ENCODE assay signal across 8 mouse cellular contexts in the genomic region with DNA sequence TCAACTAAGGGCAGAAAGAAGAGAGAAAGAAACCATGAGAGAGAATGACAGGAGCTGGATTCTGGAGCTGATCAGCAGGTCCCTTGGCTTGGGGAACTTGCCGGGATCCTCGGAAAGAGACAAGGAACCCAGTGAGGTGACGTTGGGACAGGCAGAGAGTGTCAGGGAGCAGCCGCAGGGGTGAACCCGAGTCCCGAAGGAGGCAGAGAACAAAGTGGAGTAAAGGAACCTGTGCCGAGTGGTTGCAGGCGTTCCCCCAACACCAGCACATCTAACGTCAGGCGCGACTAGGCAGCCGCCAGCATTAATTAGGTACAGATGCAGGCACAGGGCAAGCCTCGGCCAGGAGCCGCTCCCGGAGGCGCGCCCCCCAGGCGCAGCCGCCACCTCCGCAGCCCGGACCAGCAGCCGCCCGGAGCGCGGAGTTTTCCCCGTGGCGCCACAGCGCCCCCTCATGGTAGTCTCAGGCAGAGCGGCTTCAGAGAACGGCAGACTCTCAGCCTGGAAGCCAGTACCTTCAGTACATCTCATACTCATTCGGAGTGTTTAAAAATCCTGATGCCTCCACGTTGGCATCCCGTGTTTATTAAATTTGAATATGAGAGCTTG. TPM values are rescaled to one million over a fixed set of nuclear protein-coding genes. Genes with fewer than 3 reads are reported as not detected.
A peak's percentile ranks its signal among the peaks of the same experiment; 100 is the strongest.
DNase-seq lines count a peak whose midpoint lies in the region; ATAC-seq lines count a peak whose summit lies in the region.

No protein-coding gene starts in this region.

- 2% methylated on average over 33 of the region's 33 CpGs for WGBS in intestine, embryonic 15.5 days
- WGBS in midbrain, embryonic 11.5 days: 2% methylated on average over 33 of the region's 33 CpGs

- peaks cover 21% of the 10 kb centered on the region for H3K4me1 ChIP-seq in intestine, embryonic 15.5 days (replicated peaks)
- peaks cover 2% of the 10 kb centered on the region; the same call in 1 of the 2 replicates for H3K4me1 ChIP-seq in midbrain, embryonic 11.5 days (ENCODE audit: control insufficient read depth, insufficient read depth, low read length)

- 0 out of 2 replicates have a peak overlapping the region, but pooled peaks have one; percentile 40 for H3K27ac ChIP-seq in intestine, embryonic 15.5 days
- no peak overlapping the region for H3K27ac ChIP-seq in midbrain, embryonic 11.5 days (ENCODE audit: low read depth, low read length)

- H3K9me3 ChIP-seq in intestine, embryonic 15.5 days: no peaks in the 10 kb centered on the region
- H3K9me3 ChIP-seq in midbrain, embryonic 11.5 days (ENCODE audit: control insufficient read depth, low read length): no peaks in the 10 kb centered on the region

- H3K36me3 ChIP-seq in intestine, embryonic 15.5 days: no peaks in the 10 kb centered on the region
- no peaks in the 10 kb centered on the region for H3K36me3 ChIP-seq in midbrain, embryonic 11.5 days (ENCODE audit: control insufficient read depth, insufficient read depth, low read length)

- peak; percentile 86 for ATAC-seq in intestine, embryonic 15.5 days
- ATAC-seq in midbrain, embryonic 11.5 days (ENCODE audit: low FRiP score): peak; percentile 86
- no peak for ATAC-seq in erythroid progenitor cell, adult 5-6 weeks (replicated peaks; ENCODE audit: low FRiP score, poor library complexity, severe bottlenecking)

- DNase-seq in adrenal gland, adult (ENCODE audit: inconsistent age in 2 of 2, low spot score in 1 of 2): peak; percentile 87 to 95
- peak; percentile 90 for DNase-seq in embryo, embryonic 10.5 days (ENCODE audit: low spot score)
- DNase-seq in gastrocnemius, postnatal 25 days: peak; percentile 80
- peak; percentile 83 to 86 for DNase-seq in left cerebral cortex, postnatal 36 days (ENCODE audit: low spot score in 2 of 2)
- peak; percentile 99 for DNase-seq in midbrain, embryonic 11.5 days (ENCODE audit: low spot score, missing footprints)
- DNase-seq in right cerebral cortex, postnatal 4 days: peak; percentile 94

- H3K4me2 ChIP-seq in intestine, embryonic 15.5 days (replicated peaks): peak overlapping the region; percentile 93
- peak overlapping the region; percentile 52 for H3K4me2 ChIP-seq in midbrain, embryonic 11.5 days

- H3K4me3 ChIP-seq in intestine, embryonic 15.5 days (replicated peaks): peak overlapping the region; percentile 45
- peak overlapping the region; percentile 25 for H3K4me3 ChIP-seq in midbrain, embryonic 11.5 days (ENCODE audit: low read depth, low read length)

- H3K27me3 ChIP-seq in intestine, embryonic 15.5 days (replicated peaks): no peaks in the 10 kb centered on the region; the same call in 1 of the 2 replicates
- peaks cover 46% of the 10 kb centered on the region for H3K27me3 ChIP-seq in midbrain, embryonic 11.5 days (ENCODE audit: control insufficient read depth, insufficient read depth, low read length)

- intact Hi-C loops in left cerebral cortex, postnatal 36 days (cut with DNase I): loop anchor here (1.0 to 5.0 kb wide), 3 partner anchors 166 to 604 kb away; no protein-coding TSS in a partner anchor

- H3K9ac ChIP-seq in intestine, embryonic 15.5 days: peak overlapping the region; percentile 56; the same call in 1 of the 2 replicates
- H3K9ac ChIP-seq in midbrain, embryonic 11.5 days (ENCODE audit: low read length): no peak overlapping the region; the same call in 1 of the 2 replicates

RNA-seq across cellular contexts. Expression of gene Cpn2, which starts 31.1 kb away (rescaled TPM):
- not detected for total RNA-seq in gastrocnemius, postnatal 25 days (2021)
- polyA plus RNA-seq in intestine, embryonic 15.5 days (2015; fragmentation: Nextera tagmentation; extraction: Ambion mirVana): 0.19 and 0.20 TPM in 2 replicates
- total RNA-seq in left cerebral cortex, postnatal 36 days (2021): not detected
- not detected in 2 replicates for polyA plus RNA-seq in midbrain, embryonic 11.5 days (2014; fragmentation: Nextera tagmentation; extraction: Ambion mirVana)
- total RNA-seq in erythroid progenitor cell, adult 5-6 weeks (2015; ENCODE audit: low replicate concordance): not detected in 2 replicates
- not detected in 2 replicates for total RNA-seq in erythroid progenitor cell, adult 5-6 weeks (2017; ENCODE audit: low replicate concordance)

RNA-seq across cellular contexts. Expression of gene Lrrc15, which starts 46.9 kb away (rescaled TPM):
- under 1 TPM; 0.10 to 0.16 TPM for total RNA-seq in gastrocnemius, postnatal 25 days (2021)
- 0.43 and 0.44 TPM in 2 replicates for polyA plus RNA-seq in intestine, embryonic 15.5 days (2015; fragmentation: Nextera tagmentation; extraction: Ambion mirVana)
- not detected for total RNA-seq in left cerebral cortex, postnatal 36 days (2021)
- polyA plus RNA-seq in midbrain, embryonic 11.5 days (2014; fragmentation: Nextera tagmentation; extraction: Ambion mirVana): 0.63 and 0.72 TPM in 2 replicates
- total RNA-seq in erythroid progenitor cell, adult 5-6 weeks (2015; ENCODE audit: low replicate concordance): not detected in 2 replicates
- under 0.01 TPM in 1 of 2 replicates, not detected in the other for total RNA-seq in erythroid progenitor cell, adult 5-6 weeks (2017; ENCODE audit: low replicate concordance)
